Mouse (Mus musculus): ENCODE results near the gene Grm2.

DNA sequence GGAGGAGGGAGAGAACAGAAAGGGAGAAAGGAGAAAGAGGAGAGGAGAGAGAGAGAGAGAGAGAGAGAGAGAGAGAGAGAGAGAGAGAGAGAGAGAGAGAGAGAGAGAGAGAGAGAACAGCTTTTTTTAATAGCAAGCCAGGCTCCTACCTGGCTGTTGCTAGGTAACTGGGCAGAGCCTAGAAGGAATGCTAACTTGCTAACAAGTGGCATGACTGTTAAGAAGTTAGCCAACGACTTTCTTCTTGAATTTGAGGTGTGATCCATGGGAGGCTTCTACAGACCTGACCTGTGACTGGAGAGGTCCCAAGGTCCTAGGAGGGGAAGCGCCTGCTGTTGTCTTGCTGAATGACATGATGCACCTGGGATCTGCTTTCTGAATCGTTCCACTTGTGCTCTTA lies 41.3 kb downstream of the Grm2 start:
- no peak for TF ChIP-seq CTCF (IDR thresholded peaks at IDR 0.05; ENCODE audit: control insufficient read depth, insufficient read depth, low read length)
- no peak for TF ChIP-seq POLR2A (IDR thresholded peaks at IDR 0.05; ENCODE audit: borderline replicate concordance, control insufficient read depth, low read depth, low read length)

Data from bone marrow, adult 2 months (tissue).